8 mouse cellular contexts compared by ENCODE assay signal in the genomic region with DNA sequence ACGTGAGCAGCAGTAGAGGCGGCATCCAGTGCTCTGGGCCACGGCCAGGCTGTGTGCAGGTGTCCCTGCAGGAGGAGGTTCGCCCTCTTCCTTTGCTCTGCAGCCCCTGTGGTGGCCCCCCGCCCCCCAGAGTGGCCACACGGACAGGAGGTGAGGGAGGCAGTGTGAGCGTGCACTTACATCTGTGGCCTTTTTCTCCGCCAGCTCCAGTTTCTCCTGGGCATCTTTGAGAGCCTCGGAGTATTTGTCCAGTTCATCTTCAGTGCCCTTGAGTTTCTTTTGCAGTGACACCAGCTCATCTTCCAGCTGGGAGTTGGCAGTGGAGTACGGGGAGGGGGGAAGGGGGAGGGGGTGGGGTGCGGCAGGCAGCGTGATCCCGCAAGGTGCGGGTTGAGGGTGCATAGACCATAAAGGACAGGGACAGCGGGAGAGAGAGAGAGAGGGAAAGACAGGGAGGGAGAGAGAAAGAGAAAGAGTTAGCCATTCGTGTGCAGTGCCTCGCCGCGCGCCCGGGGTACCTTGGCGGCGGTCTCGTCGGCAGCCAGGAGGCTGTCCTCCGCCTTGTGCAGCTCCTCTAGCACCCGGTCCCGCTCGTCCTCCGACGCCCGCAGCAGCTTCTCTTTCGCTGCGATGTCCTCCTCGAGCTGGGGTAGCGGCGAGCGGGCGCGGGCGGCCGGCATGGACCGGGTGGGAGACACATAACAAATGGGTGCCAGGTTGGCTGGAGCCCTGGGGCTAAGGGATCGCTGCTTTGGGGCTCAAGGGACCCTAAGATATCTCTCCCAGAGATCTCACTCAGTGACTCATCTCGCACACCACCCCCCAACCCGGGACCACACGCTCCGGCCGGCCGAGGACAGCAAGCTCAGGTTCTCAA. TPM values are rescaled to one million over a fixed set of nuclear protein-coding genes. Genes with fewer than 3 reads are reported as not detected.
A peak's percentile ranks its signal among the peaks of the same experiment; 100 is the strongest.
DNase-seq lines count a peak whose midpoint lies in the region; ATAC-seq lines count a peak whose summit lies in the region.

No protein-coding gene starts in this region.

- no peaks in the 10 kb centered on the region for H3K36me3 ChIP-seq in liver, embryonic 15.5 days (replicated peaks)

- under 1% methylated on average over 50 of the region's 50 CpGs for WGBS in liver, embryonic 15.5 days (ENCODE audit: insufficient replicate concordance)

- no peak for ATAC-seq in liver, embryonic 15.5 days (ENCODE audit: insufficient read depth)
- no peak for ATAC-seq in inflammation-experienced regulatory T-cells, adult 6 months
- ATAC-seq in megakaryocyte progenitor cell, adult 5-6 weeks (replicated peaks; ENCODE audit: poor library complexity), result no peak

- H3K9me3 ChIP-seq in liver, embryonic 15.5 days (replicated peaks), result no peaks in the 10 kb centered on the region

- H3K27me3 ChIP-seq in liver, embryonic 15.5 days, result peaks cover 85% of the 10 kb centered on the region

- H3K9ac ChIP-seq in liver, embryonic 15.5 days, result peak overlapping the region; percentile 21; the same call in 1 of the 2 replicates

- peak; percentile 35 for DNase-seq in gastrocnemius, postnatal 25 days
- DNase-seq in gastrocnemius, adult 18-20 months (ENCODE audit: low spot score), result no peak
- peak; percentile 72 for DNase-seq in 3134 (ENCODE audit: extremely low read depth, insufficient read length, low spot score)
- DNase-seq in cerebellum, postnatal 10 days, result peak; percentile 47 to 54
- DNase-seq in heart, postnatal 4 days, result peak; percentile 46

- H3K4me3 ChIP-seq in liver, embryonic 15.5 days (replicated peaks), result peak overlapping the region; percentile 51

- H3K4me1 ChIP-seq in liver, embryonic 15.5 days (replicated peaks), result peaks cover 40% of the 10 kb centered on the region

- no peak overlapping the region for H3K27ac ChIP-seq in liver, embryonic 15.5 days (replicated peaks)

- peak overlapping the region; percentile 69 for H3K4me2 ChIP-seq in liver, embryonic 15.5 days

RNA-seq across cellular contexts. Expression of a gene that starts 1.4 kb away (rescaled TPM):
- over 10,000 TPM; 20,359 to 26,033 TPM for total RNA-seq in gastrocnemius, postnatal 25 days (2021)
- total RNA-seq in gastrocnemius, adult 18-20 months (2021), result over 10,000 TPM; 24,162 to 25,960 TPM
- 1,000 to 10,000 TPM; 7,269 to 8,107 TPM for total RNA-seq in heart, postnatal 4 days (2021)
- polyA plus RNA-seq in liver, embryonic 15.5 days (2015; fragmentation: Nextera tagmentation; extraction: Ambion mirVana), result 117 and 136 TPM in 2 replicates
- 10 to 100 TPM; 31.8 to 34.9 (median 32.4) TPM for polyA plus RNA-seq in inflammation-experienced regulatory T-cells, adult 6 months (2017; shearing (Covaris generic))
- total RNA-seq in megakaryocyte progenitor cell, adult 5-6 weeks (2015), result 33.1 and 43.8 TPM in 2 replicates
- 47.0 and 50.4 TPM in 2 replicates for total RNA-seq in megakaryocyte progenitor cell, adult 5-6 weeks (2017)

Comparison
In these comparisons a context has a peak if more than half of its experiments do, and no peak if none do; other contexts are left out.
1. RNA of a gene that starts 1.4 kb away (total RNA-seq): 20,359 to 26,033 TPM in gastrocnemius, postnatal 25 days, 24,162 to 25,960 TPM in gastrocnemius, adult 18-20 months and 7,269 to 8,107 TPM in heart, postnatal 4 days; 33.1 to 50.4 TPM in megakaryocyte progenitor cell, adult 5-6 weeks; every median in the first group is over 100 times any median in the second.